Mouse (Mus musculus) brain, embryonic 14.5 days (tissue): Measurements from ENCODE around the gene Bst1.

ENCODE experiments used
- CTCF ChIP-seq: fragments of 200-500 bp; IDR thresholded peaks from 2 replicates; pipeline ENCODE4 v1.5.1; 2012; ENCODE audit warnings: inconsistent platforms, mild to moderate bottlenecking, moderate library complexity, borderline replicate concordance; ENCODE audit not compliant: insufficient read depth, insufficient read length; ENCODE audit errors: extremely low read depth
- POLR2A ChIP-seq: fragments of 200-500 bp; IDR thresholded peaks from 2 replicates; pipeline ENCODE4 v1.6.1; 2012; ENCODE audit warnings: mild to moderate bottlenecking, inconsistent platforms, borderline replicate concordance; ENCODE audit not compliant: poor library complexity, insufficient read depth, insufficient read length, severe bottlenecking; ENCODE audit errors: extremely low read depth

DNA sequence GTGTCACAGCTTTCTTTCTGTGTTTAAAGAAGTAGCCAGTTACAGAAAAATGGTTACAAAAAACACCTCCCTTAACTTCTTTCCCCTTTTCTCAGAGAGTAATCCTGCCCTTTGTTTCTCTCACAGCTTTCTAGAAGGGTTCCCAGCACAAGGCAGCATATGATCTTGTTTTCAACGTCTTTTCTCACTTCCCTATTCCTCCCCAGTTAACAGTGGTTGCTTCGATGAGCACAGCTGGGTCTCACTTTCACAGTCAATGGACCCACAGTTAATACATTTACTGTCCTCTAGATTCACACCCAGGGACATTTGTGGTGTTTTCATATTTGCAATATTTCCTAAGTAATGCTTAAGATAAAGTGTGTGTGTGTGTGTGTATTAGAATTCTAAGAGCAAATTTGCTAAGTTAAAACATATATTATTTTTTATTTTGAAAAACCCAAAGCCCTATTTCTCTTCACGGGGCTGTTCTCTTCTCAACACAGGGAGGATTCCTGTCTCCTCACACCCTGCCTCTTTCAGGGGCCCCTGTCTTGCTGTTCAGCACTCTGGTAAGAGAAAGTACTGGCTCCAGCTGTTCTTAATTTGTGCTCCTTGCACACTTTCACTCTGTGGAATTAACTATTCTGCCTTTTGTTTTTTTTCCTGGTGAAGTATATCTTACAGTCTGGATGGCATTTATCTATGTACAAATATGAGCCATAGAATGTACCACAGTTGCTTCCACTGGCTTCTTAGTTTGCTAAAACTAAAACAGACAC, 66.6 kb downstream of the Bst1 start:
- no peak for TF ChIP-seq CTCF
- no peak for TF ChIP-seq POLR2A
